Mouse (Mus musculus) brain, embryonic 14.5 days (tissue): Measurements from ENCODE around the gene Pcgf6.

ENCODE experiments used
- CTCF ChIP-seq: fragments of 200-500 bp; IDR thresholded peaks from 2 replicates; pipeline ENCODE4 v1.5.1; 2012; ENCODE audit warnings: inconsistent platforms, mild to moderate bottlenecking, moderate library complexity, borderline replicate concordance; ENCODE audit not compliant: insufficient read depth, insufficient read length; ENCODE audit errors: extremely low read depth
- POLR2A ChIP-seq: fragments of 200-500 bp; IDR thresholded peaks from 2 replicates; pipeline ENCODE4 v1.6.1; 2012; ENCODE audit warnings: mild to moderate bottlenecking, inconsistent platforms, borderline replicate concordance; ENCODE audit not compliant: poor library complexity, insufficient read depth, insufficient read length, severe bottlenecking; ENCODE audit errors: extremely low read depth

GRCm38 (mm10) chr19:47067924-47068611 lies 17.4 kb upstream of the Pcgf6 start:
- TF ChIP-seq CTCF = no peak
- 0 out of 2 replicates have a peak, but pooled peaks have one; percentile 20 for TF ChIP-seq POLR2A
